Mouse (Mus musculus): ENCODE data around the gene Zfp953. TPM values are rescaled to one million over a fixed set of nuclear protein-coding genes. Genes with fewer than 3 reads are reported as not detected.

Gene Zfp953
- polyA plus RNA-seq (2015; fragmentation: Illumina TruSeq; extraction: RNeasy Lipid Tissue Mini Kit (QIAGEN cat#74804); ENCODE audit: insufficient read depth, low replicate concordance): 14.9 TPM

GRCm38 (mm10) chr13:67360131-67360744 is at the start of gene Zfp953, which contains the start of gene Gm28044:
Gene Zfp953 (minus strand): TSS chr13:67360605.
Gene Gm28044 (minus strand): TSS chr13:67360536.

GRCm38 (mm10) chr13:67399183-67399903 is 38.9 kb upstream of the Zfp953 start, which contains the start of gene Zfp429:
Gene Zfp429 (minus strand): TSS chr13:67399819.

GRCm38 (mm10) chr13:67375050-67375911 is 14.9 kb upstream of the Zfp953 start, which contains the start of the genes Gm28041 and Zfp456:
Gene Gm28041 (minus strand): TSS chr13:67375733.
Gene Zfp456 (minus strand): TSS chr13:67375810.

GRCm38 (mm10) chr13:67332019-67332724 is 28.2 kb downstream of the Zfp953 start, which contains the start of gene Zfp595:
Gene Zfp595 (minus strand): TSS chr13:67332570.

GRCm38 (mm10) chr13:67305822-67306672 is 54.4 kb downstream of the Zfp953 start, which contains the start of gene Zfp457:
Gene Zfp457 (minus strand): TSS chr13:67306485.

Other genes with a start within 250 kb of the Zfp953 start
- gene Rslcan18, start 244.3 kb downstream of the Zfp953 start, polyA plus RNA-seq (2015; fragmentation: Illumina TruSeq; extraction: RNeasy Lipid Tissue Mini Kit (QIAGEN cat#74804); ENCODE audit: insufficient read depth, low replicate concordance): 1.2 TPM
- gene Zfp759, start 238.9 kb downstream of the Zfp953 start, polyA plus RNA-seq (2015; fragmentation: Illumina TruSeq; extraction: RNeasy Lipid Tissue Mini Kit (QIAGEN cat#74804); ENCODE audit: insufficient read depth, low replicate concordance): 5.9 TPM
- 31.5 TPM for gene Rsl1, start 187.4 kb downstream of the Zfp953 start, polyA plus RNA-seq (2015; fragmentation: Illumina TruSeq; extraction: RNeasy Lipid Tissue Mini Kit (QIAGEN cat#74804); ENCODE audit: insufficient read depth, low replicate concordance)
- 7.7 TPM for gene Zfp455, start 166.1 kb downstream of the Zfp953 start, polyA plus RNA-seq (2015; fragmentation: Illumina TruSeq; extraction: RNeasy Lipid Tissue Mini Kit (QIAGEN cat#74804); ENCODE audit: insufficient read depth, low replicate concordance)
- 6.9 TPM for gene Zfp458, start 82.1 kb downstream of the Zfp953 start, polyA plus RNA-seq (2015; fragmentation: Illumina TruSeq; extraction: RNeasy Lipid Tissue Mini Kit (QIAGEN cat#74804); ENCODE audit: insufficient read depth, low replicate concordance)
- 1.8 TPM for gene Zfp457, start 54.1 kb downstream of the Zfp953 start, polyA plus RNA-seq (2015; fragmentation: Illumina TruSeq; extraction: RNeasy Lipid Tissue Mini Kit (QIAGEN cat#74804); ENCODE audit: insufficient read depth, low replicate concordance)
- 24.2 TPM for gene Zfp595, start 28.0 kb downstream of the Zfp953 start, polyA plus RNA-seq (2015; fragmentation: Illumina TruSeq; extraction: RNeasy Lipid Tissue Mini Kit (QIAGEN cat#74804); ENCODE audit: insufficient read depth, low replicate concordance)
- 3.4 TPM for gene Gm28044, start 69 bp downstream of the Zfp953 start, polyA plus RNA-seq (2015; fragmentation: Illumina TruSeq; extraction: RNeasy Lipid Tissue Mini Kit (QIAGEN cat#74804); ENCODE audit: insufficient read depth, low replicate concordance)
- 2.8 TPM for gene Gm28041, start 15.1 kb upstream of the Zfp953 start, polyA plus RNA-seq (2015; fragmentation: Illumina TruSeq; extraction: RNeasy Lipid Tissue Mini Kit (QIAGEN cat#74804); ENCODE audit: insufficient read depth, low replicate concordance)
- 12.7 TPM for gene Zfp456, start 15.2 kb upstream of the Zfp953 start, polyA plus RNA-seq (2015; fragmentation: Illumina TruSeq; extraction: RNeasy Lipid Tissue Mini Kit (QIAGEN cat#74804); ENCODE audit: insufficient read depth, low replicate concordance)
- gene Zfp429, start 39.2 kb upstream of the Zfp953 start, polyA plus RNA-seq (2015; fragmentation: Illumina TruSeq; extraction: RNeasy Lipid Tissue Mini Kit (QIAGEN cat#74804); ENCODE audit: insufficient read depth, low replicate concordance): 37.0 TPM
- gene Zfp459, start 60.8 kb upstream of the Zfp953 start, polyA plus RNA-seq (2015; fragmentation: Illumina TruSeq; extraction: RNeasy Lipid Tissue Mini Kit (QIAGEN cat#74804); ENCODE audit: insufficient read depth, low replicate concordance): 5.2 TPM
- gene Zfp874a, start 91.0 kb upstream of the Zfp953 start, polyA plus RNA-seq (2015; fragmentation: Illumina TruSeq; extraction: RNeasy Lipid Tissue Mini Kit (QIAGEN cat#74804); ENCODE audit: insufficient read depth, low replicate concordance): 22.7 TPM
- 32.3 TPM for gene Zfp874b, start 123.7 kb upstream of the Zfp953 start, polyA plus RNA-seq (2015; fragmentation: Illumina TruSeq; extraction: RNeasy Lipid Tissue Mini Kit (QIAGEN cat#74804); ENCODE audit: insufficient read depth, low replicate concordance)
- 21.0 TPM for gene Zfp58, start 139.9 kb upstream of the Zfp953 start, polyA plus RNA-seq (2015; fragmentation: Illumina TruSeq; extraction: RNeasy Lipid Tissue Mini Kit (QIAGEN cat#74804); ENCODE audit: insufficient read depth, low replicate concordance)
- 0.33 TPM for gene Gm26965, start 165.5 kb upstream of the Zfp953 start, polyA plus RNA-seq (2015; fragmentation: Illumina TruSeq; extraction: RNeasy Lipid Tissue Mini Kit (QIAGEN cat#74804); ENCODE audit: insufficient read depth, low replicate concordance)
- 32.9 TPM for gene Zfp87, start 165.6 kb upstream of the Zfp953 start, polyA plus RNA-seq (2015; fragmentation: Illumina TruSeq; extraction: RNeasy Lipid Tissue Mini Kit (QIAGEN cat#74804); ENCODE audit: insufficient read depth, low replicate concordance)
- gene Zfp748, start 193.2 kb upstream of the Zfp953 start, polyA plus RNA-seq (2015; fragmentation: Illumina TruSeq; extraction: RNeasy Lipid Tissue Mini Kit (QIAGEN cat#74804); ENCODE audit: insufficient read depth, low replicate concordance): 17.4 TPM
- gene Zfp729b, start 249.1 kb upstream of the Zfp953 start, polyA plus RNA-seq (2015; fragmentation: Illumina TruSeq; extraction: RNeasy Lipid Tissue Mini Kit (QIAGEN cat#74804); ENCODE audit: insufficient read depth, low replicate concordance): 21.6 TPM